Mouse (Mus musculus): ENCODE measurements around the gene Ube2l6. TPM values are rescaled to one million over a fixed set of nuclear protein-coding genes. Genes with fewer than 3 reads are reported as not detected.

Ube2l6 gene
- polyA plus RNA-seq, 1 experiment from 2014 or later: 110 TPM

DNA sequence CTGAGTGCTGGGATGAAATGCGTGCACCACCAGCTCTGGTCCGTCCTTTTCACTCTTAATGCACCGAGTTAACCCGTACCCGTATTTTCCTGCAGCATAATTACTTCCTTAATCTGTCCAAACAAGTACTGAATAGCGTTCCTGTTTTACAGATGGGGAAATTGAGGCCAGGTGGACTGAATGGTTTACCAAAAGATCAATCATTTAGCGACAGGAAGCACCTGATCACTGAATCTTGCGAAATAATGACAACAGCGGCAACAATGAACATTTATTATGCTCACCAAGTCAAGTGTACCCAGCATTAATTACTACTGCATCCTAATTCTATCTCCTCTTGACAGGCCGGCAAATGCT lies 39.9 kb downstream of the Ube2l6 start, which contains the start of gene Slc43a1:
Gene Slc43a1 (plus strand): TSS at position 258 of the 357 bp plus-strand sequence.
- Histone ChIP-seq H3K4me3 (ENCODE audit: low read length) (peak within 1 kb of the TSS; percentile 78), H3K27ac (ENCODE audit: low read length) (peak within 1 kb of the TSS; percentile 88), H3K9ac (ENCODE audit: low read length) (peak within 1 kb of the TSS; percentile 85), H3K9me3 (replicated peaks; ENCODE audit: control insufficient read depth, low read length) (no peaks in the 10 kb centered on the region), H3K4me2 (ENCODE audit: low read depth, low read length) (peak within 1 kb of the TSS; percentile 99), H3K4me1 (ENCODE audit: control insufficient read depth, insufficient read depth, low read length) (peaks cover 24% of the 10 kb centered on the region), H3K27me3 (ENCODE audit: control insufficient read depth, insufficient read depth, low read length) (peaks cover 5% of the 10 kb centered on the region; the same call in 1 of the 2 replicates), H3K36me3 (ENCODE audit: control insufficient read depth, insufficient read depth) (no peaks in the 10 kb centered on the region)
- WGBS: 34% methylated on average over 10 of the region's 10 CpGs
- ATAC-seq (replicated peaks; ENCODE audit: extremely low read depth, insufficient read depth, low FRiP score): no peak

DNA sequence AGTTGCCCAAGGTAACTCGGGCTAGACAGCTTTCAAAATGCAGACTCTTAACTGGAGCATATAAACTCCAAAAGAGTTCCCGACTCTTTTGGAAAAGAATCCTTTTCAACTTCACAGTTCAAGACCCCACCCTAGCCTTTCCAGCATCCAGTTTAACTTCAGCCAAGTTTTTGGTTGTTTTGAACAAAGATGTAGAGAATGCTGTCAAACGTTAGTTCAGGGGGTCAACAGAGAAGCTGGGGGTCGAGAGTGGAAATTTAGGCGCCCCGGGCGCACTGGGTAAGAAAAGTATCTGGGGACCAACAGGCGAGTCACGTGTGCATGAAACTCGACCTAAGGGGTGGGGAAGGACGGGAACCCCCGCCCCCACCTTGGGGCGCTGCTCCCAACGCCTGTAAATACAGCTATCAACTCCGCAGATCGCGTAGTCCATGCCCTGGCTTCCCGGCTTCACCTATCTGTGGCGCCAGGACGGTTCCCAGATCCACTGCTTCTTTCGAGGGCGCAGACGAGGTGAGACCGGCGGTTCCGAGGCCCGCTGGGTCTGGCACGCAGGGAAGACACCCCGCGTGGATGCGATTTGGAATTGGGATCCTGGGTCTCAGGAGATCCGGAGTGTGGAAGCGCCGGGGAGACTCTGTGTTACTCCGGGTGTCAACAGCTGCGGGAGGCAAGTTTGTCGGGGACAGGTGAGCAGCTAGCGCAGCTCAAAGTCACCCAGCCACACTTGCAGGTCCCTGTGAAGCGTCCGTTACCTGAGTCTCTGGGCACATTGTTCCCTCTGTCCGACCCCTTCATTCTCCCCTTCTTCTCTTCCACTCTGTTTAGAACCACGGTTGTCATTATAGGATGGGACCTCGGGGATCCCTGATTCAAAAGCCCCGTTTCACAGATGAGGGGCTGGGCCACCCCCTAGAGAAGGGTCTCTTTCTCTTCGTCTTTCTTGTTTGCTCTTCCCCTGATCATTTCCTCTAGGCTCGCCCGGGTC lies 40.7 kb downstream of the Ube2l6 start:
- Histone ChIP-seq H3K27ac (ENCODE audit: low read length) (peak overlapping the region; percentile 88), H3K9me3 (replicated peaks; ENCODE audit: control insufficient read depth, low read length) (no peaks in the 10 kb centered on the region), H3K4me3 (ENCODE audit: low read length) (peak overlapping the region; percentile 78), H3K4me1 (ENCODE audit: control insufficient read depth, insufficient read depth, low read length) (peaks cover 24% of the 10 kb centered on the region), H3K27me3 (ENCODE audit: control insufficient read depth, insufficient read depth, low read length) (peaks cover 5% of the 10 kb centered on the region; the same call in 1 of the 2 replicates), H3K9ac (ENCODE audit: low read length) (peak overlapping the region; percentile 85), H3K4me2 (ENCODE audit: low read depth, low read length) (peak overlapping the region; percentile 99), H3K36me3 (ENCODE audit: control insufficient read depth, insufficient read depth) (no peaks in the 10 kb centered on the region)
- ATAC-seq (replicated peaks; ENCODE audit: extremely low read depth, insufficient read depth, low FRiP score): no peak
- under 1% methylated on average over 47 of the region's 47 CpGs for WGBS

DNA sequence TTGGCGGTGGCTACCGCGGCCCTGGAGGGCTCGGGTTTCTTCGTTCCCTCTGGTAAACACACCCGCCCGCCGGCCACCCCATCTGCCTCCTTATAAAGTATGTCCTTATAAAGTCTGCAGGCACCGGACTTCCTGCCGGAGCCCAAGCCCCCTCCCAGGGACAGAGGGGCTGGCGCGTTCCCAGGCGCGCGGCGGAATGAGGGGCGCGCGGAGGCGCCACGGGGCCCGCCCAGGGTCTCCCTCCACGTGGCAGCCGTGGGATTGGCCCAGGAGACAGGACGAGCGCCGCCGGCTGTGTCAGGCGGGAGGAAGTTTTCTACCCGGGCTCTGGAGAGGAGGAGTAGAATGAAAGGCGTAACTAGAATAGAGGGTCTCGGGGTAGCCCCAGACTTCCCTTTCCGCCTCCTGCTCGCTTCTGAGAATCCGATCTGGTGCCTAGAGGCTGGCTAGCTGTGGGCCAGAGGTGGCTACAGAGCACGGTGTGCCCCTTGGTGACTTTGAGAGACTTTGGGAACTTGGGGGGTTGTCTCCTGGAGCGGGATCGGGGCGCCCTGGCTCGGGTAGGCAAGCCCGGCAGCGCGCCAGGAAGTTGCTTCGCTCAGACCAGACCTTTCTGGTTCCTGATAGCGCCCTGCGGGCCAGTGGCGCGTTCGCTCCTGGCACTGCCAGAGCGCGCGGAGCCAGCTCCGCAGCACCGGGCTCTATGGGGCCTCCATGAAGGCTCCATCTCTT lies 41.6 kb downstream of the Ube2l6 start:
- Histone ChIP-seq H3K27me3 (ENCODE audit: control insufficient read depth, insufficient read depth, low read length) (peaks cover 5% of the 10 kb centered on the region; the same call in 1 of the 2 replicates), H3K9ac (ENCODE audit: low read length) (peak overlapping the region; percentile 85), H3K4me3 (ENCODE audit: low read length) (peak overlapping the region; percentile 78), H3K36me3 (ENCODE audit: control insufficient read depth, insufficient read depth) (no peaks in the 10 kb centered on the region), H3K9me3 (replicated peaks; ENCODE audit: control insufficient read depth, low read length) (no peaks in the 10 kb centered on the region), H3K4me2 (ENCODE audit: low read depth, low read length) (peak overlapping the region; percentile 99), H3K4me1 (ENCODE audit: control insufficient read depth, insufficient read depth, low read length) (peaks cover 30% of the 10 kb centered on the region), H3K27ac (ENCODE audit: low read length) (peak overlapping the region; percentile 88)
- under 1% methylated on average over 54 of the region's 54 CpGs for WGBS
- ATAC-seq (replicated peaks; ENCODE audit: extremely low read depth, insufficient read depth, low FRiP score): peak; percentile 80

DNA sequence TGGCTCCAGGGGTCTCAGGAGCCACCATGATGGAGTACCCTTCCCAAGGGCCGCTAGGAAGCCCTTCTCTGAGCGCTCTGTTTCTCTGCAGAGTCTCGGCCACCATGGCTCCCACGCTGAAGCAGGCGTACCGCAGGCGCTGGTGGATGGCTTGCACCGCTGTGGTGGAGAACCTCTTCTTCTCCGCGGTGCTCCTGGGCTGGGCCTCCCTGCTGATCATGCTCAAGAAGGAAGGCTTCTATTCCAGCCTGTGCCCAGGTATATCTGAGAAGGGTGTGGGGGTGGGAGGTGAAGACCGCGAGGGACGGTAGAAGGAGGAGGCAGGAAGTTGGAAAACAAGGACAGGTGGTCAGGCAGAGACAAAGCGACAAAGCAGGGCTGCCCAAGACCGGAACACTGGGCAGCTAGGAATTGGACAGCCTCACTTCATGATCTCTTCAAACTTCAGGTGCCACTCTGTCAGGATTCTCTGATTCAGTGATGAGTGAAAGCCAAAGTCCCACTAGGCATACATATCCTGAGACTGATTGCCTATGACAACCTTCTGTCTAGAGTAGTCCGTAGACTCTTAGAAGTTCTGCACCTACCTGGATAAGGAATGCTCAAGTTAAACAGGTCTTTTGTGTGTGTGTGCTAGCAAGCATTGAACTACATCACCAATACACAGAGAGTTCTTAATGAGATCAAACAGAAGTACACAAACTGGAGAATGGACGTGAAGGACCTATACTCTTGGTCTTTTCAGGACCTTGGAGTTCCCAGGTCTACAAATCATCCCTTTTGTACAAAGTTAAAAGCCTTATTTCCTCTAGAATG lies 42.3 kb downstream of the Ube2l6 start:
- no peaks in the 10 kb centered on the region for H3K9me3 ChIP-seq (replicated peaks; ENCODE audit: control insufficient read depth, low read length)
- H3K9ac ChIP-seq (ENCODE audit: low read length): peak overlapping the region; percentile 85
- peaks cover 37% of the 10 kb centered on the region for H3K4me1 ChIP-seq (ENCODE audit: control insufficient read depth, insufficient read depth, low read length)
- peak overlapping the region; percentile 78 for H3K4me3 ChIP-seq (ENCODE audit: low read length)
- H3K27me3 ChIP-seq (ENCODE audit: control insufficient read depth, insufficient read depth, low read length): peaks cover 5% of the 10 kb centered on the region; the same call in 1 of the 2 replicates
- WGBS: 4% methylated on average over 17 of the region's 17 CpGs
- H3K4me2 ChIP-seq (ENCODE audit: low read depth, low read length): peak overlapping the region; percentile 99
- peak overlapping the region; percentile 88 for H3K27ac ChIP-seq (ENCODE audit: low read length)
- H3K36me3 ChIP-seq (ENCODE audit: control insufficient read depth, insufficient read depth): no peaks in the 10 kb centered on the region
- peak; percentile 6; the same call in 1 of the 2 replicates for ATAC-seq (replicated peaks; ENCODE audit: extremely low read depth, insufficient read depth, low FRiP score)

GRCm38 (mm10) chr2:84841905-84842304 lies 43.3 kb downstream of the Ube2l6 start:
- no peak overlapping the region for H3K9ac ChIP-seq (ENCODE audit: low read length)
- H3K4me3 ChIP-seq (ENCODE audit: low read length): no peak overlapping the region
- peaks cover 5% of the 10 kb centered on the region; the same call in 1 of the 2 replicates for H3K27me3 ChIP-seq (ENCODE audit: control insufficient read depth, insufficient read depth, low read length)
- H3K36me3 ChIP-seq (ENCODE audit: control insufficient read depth, insufficient read depth): no peaks in the 10 kb centered on the region
- no peaks in the 10 kb centered on the region for H3K9me3 ChIP-seq (replicated peaks; ENCODE audit: control insufficient read depth, low read length)
- peaks cover 37% of the 10 kb centered on the region for H3K4me1 ChIP-seq (ENCODE audit: control insufficient read depth, insufficient read depth, low read length)
- ATAC-seq (replicated peaks; ENCODE audit: extremely low read depth, insufficient read depth, low FRiP score): no peak
- no peak overlapping the region for H3K27ac ChIP-seq (ENCODE audit: low read length)
- H3K4me2 ChIP-seq (ENCODE audit: low read depth, low read length): peak overlapping the region; percentile 99

DNA sequence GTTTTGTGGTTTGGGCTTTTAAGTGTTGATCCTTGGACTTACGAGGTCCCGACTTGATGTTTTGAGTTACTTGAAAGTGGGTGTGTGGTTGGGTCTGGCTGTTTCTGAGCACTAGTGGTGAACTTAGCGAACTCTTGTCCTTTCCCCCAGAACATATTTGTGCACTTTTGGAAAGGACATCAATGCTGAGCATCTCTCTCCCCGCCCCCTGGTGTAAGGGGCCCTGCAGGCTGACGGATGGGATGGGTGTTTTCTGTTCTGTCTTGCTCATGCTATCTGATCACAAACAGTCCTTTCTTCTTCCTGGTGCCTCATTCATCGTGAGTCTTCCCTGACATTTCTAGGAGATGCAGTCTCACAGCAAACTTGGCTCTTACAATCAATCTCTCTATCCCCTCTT lies 45.0 kb downstream of the Ube2l6 start:
- H3K4me3 ChIP-seq (ENCODE audit: low read length): no peak overlapping the region
- no peak overlapping the region for H3K9ac ChIP-seq (ENCODE audit: low read length)
- WGBS: 75% methylated on average over 6 of the region's 6 CpGs
- peaks cover under 1% of the 10 kb centered on the region; the same call in 1 of the 2 replicates for H3K27me3 ChIP-seq (ENCODE audit: control insufficient read depth, insufficient read depth, low read length)
- H3K27ac ChIP-seq (ENCODE audit: low read length): no peak overlapping the region
- H3K9me3 ChIP-seq (replicated peaks; ENCODE audit: control insufficient read depth, low read length): no peaks in the 10 kb centered on the region
- H3K4me1 ChIP-seq (ENCODE audit: control insufficient read depth, insufficient read depth, low read length): peaks cover 32% of the 10 kb centered on the region
- no peak overlapping the region for H3K4me2 ChIP-seq (ENCODE audit: low read depth, low read length)
- ATAC-seq (replicated peaks; ENCODE audit: extremely low read depth, insufficient read depth, low FRiP score): no peak
- no peaks in the 10 kb centered on the region for H3K36me3 ChIP-seq (ENCODE audit: control insufficient read depth, insufficient read depth)

GRCm38 (mm10) chr2:84845226-84845625 lies 46.6 kb downstream of the Ube2l6 start:
- no peak overlapping the region for H3K9ac ChIP-seq (ENCODE audit: low read length)
- no peak overlapping the region for H3K4me3 ChIP-seq (ENCODE audit: low read length)
- ATAC-seq (replicated peaks; ENCODE audit: extremely low read depth, insufficient read depth, low FRiP score): no peak
- H3K27me3 ChIP-seq (ENCODE audit: control insufficient read depth, insufficient read depth, low read length): no peaks in the 10 kb centered on the region
- no peaks in the 10 kb centered on the region for H3K36me3 ChIP-seq (ENCODE audit: control insufficient read depth, insufficient read depth)
- no peak overlapping the region for H3K4me2 ChIP-seq (ENCODE audit: low read depth, low read length)
- 24% methylated on average over 1 of the region's 1 CpGs for WGBS
- no peaks in the 10 kb centered on the region for H3K9me3 ChIP-seq (replicated peaks; ENCODE audit: control insufficient read depth, low read length)
- H3K27ac ChIP-seq (ENCODE audit: low read length): no peak overlapping the region
- H3K4me1 ChIP-seq (ENCODE audit: control insufficient read depth, insufficient read depth, low read length): peaks cover 30% of the 10 kb centered on the region

GRCm38 (mm10) chr2:84850407-84851129 lies 51.9 kb downstream of the Ube2l6 start:
- Histone ChIP-seq H3K27me3 (ENCODE audit: control insufficient read depth, insufficient read depth, low read length) (no peaks in the 10 kb centered on the region), H3K4me3 (ENCODE audit: low read length) (peak overlapping the region; percentile 23; the same call in 1 of the 2 replicates), H3K36me3 (ENCODE audit: control insufficient read depth, insufficient read depth) (peaks cover 4% of the 10 kb centered on the region; the same call in 1 of the 2 replicates), H3K9me3 (replicated peaks; ENCODE audit: control insufficient read depth, low read length) (no peaks in the 10 kb centered on the region), H3K9ac (ENCODE audit: low read length) (no peak overlapping the region), H3K4me2 (ENCODE audit: low read depth, low read length) (peak overlapping the region; percentile 55), H3K4me1 (ENCODE audit: control insufficient read depth, insufficient read depth, low read length) (peaks cover 10% of the 10 kb centered on the region), H3K27ac (ENCODE audit: low read length) (no peak overlapping the region)
- ATAC-seq (replicated peaks; ENCODE audit: extremely low read depth, insufficient read depth, low FRiP score): no peak
- WGBS: 60% methylated on average over 7 of the region's 7 CpGs

Measured in heart, embryonic 16.5 days (tissue).